Mouse (Mus musculus) bone marrow, adult 2 months (tissue): Measurements from ENCODE around the gene Onecut1. TPM values are rescaled to one million over a fixed set of nuclear protein-coding genes. Genes with fewer than 3 reads are reported as not detected.

ENCODE experiments used
- H3K27ac ChIP-seq: fragments of 200-500 bp; 2 replicates; pipeline ENCODE4 v1.5.1; 2012; ENCODE audit warnings: low read depth, mild to moderate bottlenecking, control low read depth, inconsistent platforms, low read length; ENCODE audit not compliant: control insufficient read depth, poor library complexity, insufficient read depth
- H3K4me1 ChIP-seq: fragments of 200-500 bp; 2 replicates; pipeline ENCODE4 v1.6.1; 2011; ENCODE audit warnings: low read length; ENCODE audit not compliant: control insufficient read depth, insufficient read depth
- H3K4me3 ChIP-seq: fragments of 200-500 bp; replicated peaks from 2 replicates; pipeline ENCODE3; 2011; ENCODE audit warnings: mild to moderate bottlenecking, low read depth, low read length, control low read depth; ENCODE audit not compliant: control insufficient read depth
- CTCF ChIP-seq: fragments of 200-500 bp; IDR thresholded peaks from 2 replicates; pipeline ENCODE4 v1.5.1; 2011; ENCODE audit warnings: low read length, control low read depth; ENCODE audit not compliant: control insufficient read depth, insufficient read depth
- POLR2A ChIP-seq: fragments of 200-500 bp; IDR thresholded peaks from 2 replicates; pipeline ENCODE4 v1.6.1; 2011; ENCODE audit warnings: low read depth, mild to moderate bottlenecking, control low read depth, low read length, borderline replicate concordance; ENCODE audit not compliant: control insufficient read depth
- WGBS: fragments of 180-500 bp; shearing (Covaris S2); methylation state at CpG from one replicate; pipeline ENCODE4 v1.1.7; 2018; 5-methylcytosine and 5-hydroxymethylcytosine counted together
- polyA plus RNA-seq: library from polyadenylated mRNA; stranded (reverse); fragments of >200 nt; gene quantifications from 2 replicates; pipeline ENCODE4 v1.2.4, GENCODE M21; 2011; ENCODE audit warnings: low replicate concordance; ENCODE audit not compliant: missing spikeins, insufficient read depth, insufficient read length

Gene Onecut1
- polyA plus RNA-seq, 1 experiment = not detected

DNA sequence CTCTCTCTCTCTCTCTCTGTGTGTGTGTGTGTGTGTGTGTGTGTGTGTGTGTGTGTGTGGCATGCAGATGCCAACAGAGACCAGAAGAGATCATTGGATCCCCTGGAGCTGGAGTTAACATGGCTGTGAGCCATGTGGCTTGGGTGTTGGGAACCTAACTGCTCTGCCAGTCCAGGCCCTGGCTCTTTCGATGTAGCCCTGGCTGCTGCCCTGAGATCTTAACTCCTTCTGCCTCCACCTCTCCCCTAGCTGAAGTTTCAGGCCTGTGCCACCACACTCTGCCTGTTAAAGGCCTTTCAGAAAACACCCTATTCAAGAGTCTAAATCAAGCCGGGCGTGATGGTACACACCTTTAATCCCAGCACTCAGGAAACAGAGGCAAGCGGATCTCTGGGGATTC lies 49.7 kb downstream of the Onecut1 start:
- 82% methylated on average over 4 of the region's 4 CpGs for WGBS
- Histone ChIP-seq H3K4me3 (no peak overlapping the region), H3K4me1 (no peaks in the 10 kb centered on the region; the same call in 1 of the 2 replicates), H3K27ac (no peak overlapping the region)
- no peak for TF ChIP-seq POLR2A

- H3K4me3 ChIP-seq = no peak overlapping the region
- 70% methylated on average over 2 of the region's 2 CpGs for WGBS
- H3K27ac ChIP-seq = no peak overlapping the region
- no peak for TF ChIP-seq POLR2A
- H3K4me1 ChIP-seq = no peaks in the 10 kb centered on the region; the same call in 1 of the 2 replicates
Observed at GRCm38 (mm10) chr9:74911919-74912318, 50.2 kb downstream of the Onecut1 start.

DNA sequence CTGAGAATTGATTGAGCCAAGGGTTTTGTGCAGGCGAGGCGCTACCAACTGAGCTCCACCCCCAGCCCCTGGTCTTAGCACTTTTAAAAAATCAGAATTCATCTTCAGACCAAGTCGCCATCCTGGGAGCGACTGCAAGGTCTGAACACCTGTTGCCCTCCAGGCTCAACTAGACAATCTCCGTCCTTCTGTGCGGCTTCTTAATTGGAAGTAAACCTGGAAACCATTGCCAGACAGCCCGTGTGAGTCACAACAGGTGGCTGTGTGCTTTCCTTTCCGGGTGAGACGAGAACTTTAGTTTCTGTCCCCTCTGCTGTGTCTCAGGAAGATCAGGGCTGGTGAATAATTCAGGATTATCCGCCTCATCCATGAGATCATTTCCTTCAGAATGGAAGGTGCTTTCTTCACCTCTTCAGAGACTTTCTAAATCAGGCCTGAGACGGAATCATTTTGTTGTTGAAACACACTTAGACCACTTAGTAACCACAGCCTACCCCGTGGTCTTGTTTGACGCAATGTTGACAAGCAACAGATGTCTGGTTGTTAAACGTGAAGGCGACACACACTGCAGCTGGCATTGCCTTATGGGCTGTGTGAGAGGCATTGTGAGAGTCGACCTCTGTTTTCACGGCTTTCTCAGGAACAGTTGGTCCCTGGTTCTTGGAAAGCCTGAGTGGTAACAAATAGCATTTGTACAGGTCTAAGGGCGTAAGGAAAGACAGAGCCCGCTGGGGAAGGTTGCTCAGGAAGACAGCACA lies 51.1 kb downstream of the Onecut1 start:
- H3K4me1 ChIP-seq = no peaks in the 10 kb centered on the region
- 60% methylated on average over 19 of the region's 19 CpGs for WGBS
- H3K4me3 ChIP-seq = no peak overlapping the region
- TF ChIP-seq CTCF = no peak
- no peak for TF ChIP-seq POLR2A
- H3K27ac ChIP-seq = no peak overlapping the region

GRCm38 (mm10) chr9:74915611-74916010 lies 53.9 kb downstream of the Onecut1 start:
- H3K27ac ChIP-seq = no peak overlapping the region
- no peak overlapping the region for H3K4me3 ChIP-seq
- no peaks in the 10 kb centered on the region for H3K4me1 ChIP-seq
- WGBS = 72% methylated on average over 3 of the region's 3 CpGs
- no peak for TF ChIP-seq POLR2A
- no peak for TF ChIP-seq CTCF

- H3K4me3 ChIP-seq = no peak overlapping the region
- no peak for TF ChIP-seq POLR2A
- TF ChIP-seq CTCF = no peak
- 76% methylated on average over 12 of the region's 12 CpGs for WGBS
- H3K27ac ChIP-seq = no peak overlapping the region
- no peaks in the 10 kb centered on the region for H3K4me1 ChIP-seq
Observed at GRCm38 (mm10) chr9:74920450-74920849, 58.7 kb downstream of the Onecut1 start.

DNA sequence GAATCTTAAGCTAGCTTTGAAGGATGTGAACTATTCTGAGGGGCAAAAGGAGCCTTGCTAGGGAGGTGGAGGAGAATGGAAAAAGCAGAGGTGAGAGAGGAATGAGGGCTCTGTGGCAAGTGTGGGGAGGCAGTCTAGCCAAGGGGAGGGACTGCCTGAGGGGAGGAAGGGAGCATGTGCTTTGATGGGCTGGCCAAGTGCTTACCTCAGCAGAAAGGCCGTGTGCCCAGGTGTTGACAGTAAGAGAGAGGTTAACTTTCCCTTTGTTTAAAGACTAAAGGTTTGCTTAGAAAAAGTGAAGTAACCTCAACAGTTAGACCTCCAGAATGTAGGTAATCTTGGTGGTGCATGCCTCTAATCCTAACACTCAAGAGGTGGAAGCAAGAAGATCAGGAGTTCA lies 59.7 kb downstream of the Onecut1 start:
- H3K4me1 ChIP-seq = no peaks in the 10 kb centered on the region
- TF ChIP-seq CTCF = no peak
- TF ChIP-seq POLR2A = no peak
- 42% methylated on average over 1 of the region's 1 CpGs for WGBS
- no peak overlapping the region for H3K27ac ChIP-seq
- H3K4me3 ChIP-seq = no peak overlapping the region

- no peak for TF ChIP-seq POLR2A
- TF ChIP-seq CTCF = no peak
- Histone ChIP-seq H3K4me3 (no peak overlapping the region), H3K4me1 (no peaks in the 10 kb centered on the region), H3K27ac (no peak overlapping the region)
- WGBS = 70% methylated on average over 3 of the region's 3 CpGs
Observed at GRCm38 (mm10) chr9:74922884-74923283, 61.2 kb downstream of the Onecut1 start.

DNA sequence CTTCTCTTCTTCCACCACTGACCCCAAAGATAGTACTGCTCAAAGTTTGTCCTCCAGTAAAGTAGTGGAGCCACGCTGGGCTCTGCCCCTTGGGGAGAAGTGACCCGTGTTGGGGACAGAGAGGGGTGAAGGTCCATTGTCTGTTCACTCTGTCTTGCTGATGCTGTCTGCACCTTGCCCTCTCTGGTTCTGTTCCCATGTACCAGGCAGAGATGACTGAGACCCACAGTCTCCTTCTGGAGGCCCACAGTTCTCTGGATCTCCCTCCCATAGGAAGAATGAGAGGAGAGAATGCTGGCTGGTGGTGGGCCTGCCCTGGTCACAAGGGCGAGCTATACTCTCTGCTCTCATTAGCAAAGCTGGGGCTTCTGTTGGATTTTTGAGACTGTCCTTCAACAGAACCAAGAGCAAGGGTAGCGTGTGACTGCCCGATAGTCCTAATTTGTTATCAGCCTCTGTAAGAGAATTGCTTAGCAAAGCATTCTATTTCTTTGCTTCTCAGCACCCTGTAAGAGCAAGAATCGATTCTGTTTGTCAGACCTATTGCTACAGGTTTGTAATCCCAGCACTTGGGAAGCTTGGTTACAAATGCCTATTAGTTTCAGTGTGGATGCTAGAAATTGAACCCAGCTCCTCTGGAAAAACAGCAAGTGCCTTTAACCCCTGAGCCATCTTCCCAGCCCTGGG lies 61.7 kb downstream of the Onecut1 start:
- no peak for TF ChIP-seq CTCF
- no peak for TF ChIP-seq POLR2A
- no peak overlapping the region for H3K27ac ChIP-seq
- no peak overlapping the region for H3K4me3 ChIP-seq
- no peaks in the 10 kb centered on the region for H3K4me1 ChIP-seq
- WGBS = 83% methylated on average over 6 of the region's 6 CpGs
